Mouse (Mus musculus) intestine, embryonic 14.5 days (tissue): Measurements from ENCODE around the gene C1qtnf5. TPM values are rescaled to one million over a fixed set of nuclear protein-coding genes. Genes with fewer than 3 reads are reported as not detected.
A peak's percentile ranks its signal among the peaks of the same experiment; 100 is the strongest.

Source experiments
- ATAC-seq: fragments of 200-750 bp; cut with Nextera tagmentation; replicated peaks from 2 replicates; pipeline ENCODE4 v1.8.0; 2017; ENCODE audit warnings: low read depth, moderate number of reproducible peaks, moderate TSS enrichment, moderate library complexity; ENCODE audit not compliant: low FRiP score, low TSS enrichment
- DNase-seq: peaks from one replicate; pipeline ENCODE4 v3.0.0-alpha.2; 2018; ENCODE audit warnings: low spot score
- H3K27ac ChIP-seq: fragments of 300-500 bp; sonication (generic); 2 replicates; pipeline ENCODE4 v1.5.1; 2014; ENCODE audit warnings: low read depth, mild to moderate bottlenecking, control low read depth
- H3K27me3 ChIP-seq: fragments of 300-500 bp; sonication (generic); replicated peaks from 2 replicates; pipeline ENCODE4 v1.6.1; 2014; ENCODE audit warnings: low read length, control low read depth; ENCODE audit not compliant: control insufficient read depth, insufficient read depth
- H3K36me3 ChIP-seq: fragments of 300-500 bp; sonication (generic); 2 replicates; pipeline ENCODE4 v1.6.1; 2014; ENCODE audit warnings: low read length, control low read depth; ENCODE audit not compliant: control insufficient read depth, insufficient read depth
- H3K4me1 ChIP-seq: fragments of 300-500 bp; sonication (generic); replicated peaks from 2 replicates; pipeline ENCODE4 v1.6.1; 2014; ENCODE audit warnings: low read length, control low read depth, mixed read lengths; ENCODE audit not compliant: control insufficient read depth, insufficient read depth
- H3K4me2 ChIP-seq: fragments of 300-500 bp; sonication (generic); 2 replicates; pipeline ENCODE4 v1.6.1; 2014; ENCODE audit warnings: low read length
- H3K4me3 ChIP-seq: fragments of 300-500 bp; sonication (generic); 2 replicates; pipeline ENCODE4 v1.5.1; 2014; ENCODE audit warnings: low read depth, low read length, control low read depth, mixed read lengths
- H3K9ac ChIP-seq: fragments of 300-500 bp; sonication (generic); 2 replicates; pipeline ENCODE4 v1.6.1; 2014; ENCODE audit warnings: mild to moderate bottlenecking, low read length
- H3K9me3 ChIP-seq: fragments of 300-500 bp; sonication (generic); 2 replicates; pipeline ENCODE4 v1.6.1; 2016; ENCODE audit warnings: low read length, control low read depth; ENCODE audit not compliant: control insufficient read depth
- WGBS: fragments of 180-500 bp; shearing (Covaris S2); extraction: QIAGEN DNeasy Blood & Tissue Kit; methylation state at CpG from one replicate; pipeline ENCODE4 v1.1.7; 2014; 5-methylcytosine and 5-hydroxymethylcytosine counted together
- polyA plus RNA-seq: library from polyadenylated mRNA; unstranded; fragments of >200 nt; fragmentation: Nextera tagmentation; extraction: Ambion mirVana; gene quantifications from 2 replicates; pipeline ENCODE4 v1.2.1, GENCODE M21; 2014

C1qtnf5 gene
- polyA plus RNA-seq, 1 experiment from 2014 or later: 3.4 TPM

DNA sequence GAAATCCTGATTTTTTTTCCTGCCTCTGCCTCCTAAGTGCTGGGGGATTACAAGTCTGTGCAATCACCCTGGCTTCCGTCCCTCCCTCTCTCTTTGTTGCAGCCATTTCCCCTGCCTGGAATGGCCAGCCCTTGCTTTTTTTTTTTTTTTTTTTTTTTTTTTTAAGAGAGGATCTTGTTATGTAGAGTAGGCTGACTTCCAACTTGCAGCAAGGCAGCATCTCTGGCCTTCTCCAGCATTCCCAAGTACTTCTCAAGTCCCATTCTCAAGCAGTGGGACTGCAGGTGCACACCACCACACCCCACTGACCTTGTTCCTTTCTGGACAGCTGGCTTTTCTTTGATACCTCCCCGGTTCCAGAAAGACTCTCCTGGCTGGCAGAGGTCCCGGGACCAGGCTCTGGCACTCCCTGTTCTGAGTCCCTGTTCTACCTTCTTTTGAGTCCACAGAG, 20.3 kb downstream of the C1qtnf5 start:
- Histone ChIP-seq H3K27ac (no peak overlapping the region), H3K4me1 (peaks cover 32% of the 10 kb centered on the region), H3K4me2 (no peak overlapping the region), H3K36me3 (no peaks in the 10 kb centered on the region), H3K9me3 (no peaks in the 10 kb centered on the region), H3K27me3 (0 out of 2 replicates have a peak, but pooled peaks cover 2% of the 10 kb centered on the region), H3K9ac (no peak overlapping the region), H3K4me3 (no peak overlapping the region)
- WGBS: 61% methylated on average over 3 of the region's 3 CpGs
- DNase-seq (no peak), ATAC-seq (no peak)

DNA sequence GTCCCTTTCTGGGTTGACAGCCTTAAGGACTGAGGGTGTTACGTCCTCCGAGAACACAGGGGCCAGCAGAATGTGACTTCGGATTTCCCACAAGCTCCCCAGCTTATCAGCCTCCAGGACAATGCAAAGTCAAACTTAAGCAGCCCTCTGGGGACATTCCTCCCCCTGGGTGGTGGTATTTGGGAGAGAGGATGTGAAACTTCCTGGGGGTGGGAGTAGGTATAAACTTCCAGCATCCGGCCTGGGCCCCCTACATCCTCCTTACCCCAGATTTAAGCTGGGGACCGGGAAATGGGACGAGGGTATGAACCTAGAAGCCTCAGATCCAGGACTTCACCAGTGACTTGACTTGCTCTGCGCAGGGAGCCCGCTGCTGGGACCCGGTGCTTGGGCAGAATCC, 22.6 kb downstream of the C1qtnf5 start:
- DNase-seq (no peak), ATAC-seq (no peak)
- WGBS: 5% methylated on average over 9 of the region's 9 CpGs
- peak overlapping the region; percentile 43 for H3K9ac ChIP-seq
- H3K9me3 ChIP-seq: no peaks in the 10 kb centered on the region
- peak overlapping the region; percentile 89 for H3K27ac ChIP-seq
- H3K4me1 ChIP-seq: peaks cover 44% of the 10 kb centered on the region
- H3K4me2 ChIP-seq: peak overlapping the region; percentile 81
- H3K4me3 ChIP-seq: peak overlapping the region; percentile 33
- peaks cover 15% of the 10 kb centered on the region; the same call in 1 of the 2 replicates for H3K27me3 ChIP-seq
- no peaks in the 10 kb centered on the region for H3K36me3 ChIP-seq

DNA sequence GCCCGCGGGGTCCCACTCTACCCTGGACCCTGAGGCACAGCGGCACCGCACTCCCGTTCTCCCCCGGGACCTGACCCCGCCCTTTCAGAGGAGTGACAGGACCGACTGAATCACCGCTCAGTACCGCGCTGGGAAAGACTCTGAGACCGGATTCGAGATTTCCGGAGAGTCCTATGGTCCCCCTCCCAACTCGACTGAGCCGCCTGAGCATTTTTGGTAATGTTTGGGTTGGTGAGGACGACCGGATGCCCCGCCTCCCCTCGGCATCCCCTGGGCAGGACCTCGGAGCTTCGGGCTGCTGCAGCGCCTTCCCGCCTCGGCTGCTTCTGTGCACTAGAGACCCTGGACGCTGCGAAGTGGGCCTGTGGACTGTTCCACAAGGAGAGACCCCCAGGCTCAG, 23.0 kb downstream of the C1qtnf5 start:
- Histone ChIP-seq H3K4me3 (peak overlapping the region; percentile 33), H3K27ac (peak overlapping the region; percentile 89), H3K4me1 (peaks cover 46% of the 10 kb centered on the region), H3K27me3 (peaks cover 15% of the 10 kb centered on the region; the same call in 1 of the 2 replicates), H3K4me2 (peak overlapping the region; percentile 81), H3K9ac (peak overlapping the region; percentile 43), H3K36me3 (no peaks in the 10 kb centered on the region), H3K9me3 (no peaks in the 10 kb centered on the region)
- WGBS: under 1% methylated on average over 27 of the region's 27 CpGs
- ATAC-seq (peak; percentile 59), DNase-seq (peak; percentile 85)

DNA sequence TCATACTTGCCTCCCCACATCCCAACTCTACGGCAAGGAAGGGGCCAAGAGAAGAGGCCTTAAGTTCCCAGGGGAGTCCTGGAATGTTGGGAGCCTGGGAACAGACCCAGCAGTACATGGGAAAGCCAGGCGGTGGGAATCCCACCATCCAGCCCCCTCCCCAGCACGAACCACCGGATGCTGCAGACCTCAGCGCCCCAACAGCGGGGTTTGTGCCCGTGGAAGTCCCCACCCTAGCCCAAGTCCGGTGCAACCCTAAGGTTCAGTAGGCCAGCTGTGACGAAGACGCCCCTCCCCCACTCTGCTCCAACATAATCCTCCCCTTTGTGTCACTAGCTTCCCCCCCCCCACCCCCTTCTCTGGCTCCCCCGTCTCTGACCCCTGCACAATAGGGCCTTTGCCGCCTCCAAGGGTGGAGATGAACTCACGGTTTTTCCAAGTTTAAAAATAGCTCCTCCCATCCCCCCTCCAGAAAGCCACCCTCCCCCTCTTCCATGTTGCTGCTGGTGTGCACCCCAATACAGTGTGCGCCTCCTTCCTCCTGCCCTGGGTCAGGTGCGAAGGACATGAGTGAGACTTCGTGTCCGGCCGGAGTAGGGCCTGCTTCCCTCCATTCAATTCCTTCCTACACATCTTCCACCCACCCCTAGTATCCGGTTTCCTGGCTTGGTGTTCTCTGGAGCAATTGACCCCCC, 23.7 kb downstream of the C1qtnf5 start:
- Histone ChIP-seq H3K4me3 (no peak overlapping the region), H3K27ac (peak overlapping the region; percentile 89), H3K4me2 (peak overlapping the region; percentile 81), H3K4me1 (peaks cover 51% of the 10 kb centered on the region), H3K27me3 (peaks cover 15% of the 10 kb centered on the region; the same call in 1 of the 2 replicates), H3K36me3 (no peaks in the 10 kb centered on the region), H3K9me3 (no peaks in the 10 kb centered on the region), H3K9ac (peak overlapping the region; percentile 43; the same call in 1 of the 2 replicates)
- ATAC-seq (peak; percentile 20), DNase-seq (no peak)
- 25% methylated on average over 19 of the region's 19 CpGs for WGBS

DNA sequence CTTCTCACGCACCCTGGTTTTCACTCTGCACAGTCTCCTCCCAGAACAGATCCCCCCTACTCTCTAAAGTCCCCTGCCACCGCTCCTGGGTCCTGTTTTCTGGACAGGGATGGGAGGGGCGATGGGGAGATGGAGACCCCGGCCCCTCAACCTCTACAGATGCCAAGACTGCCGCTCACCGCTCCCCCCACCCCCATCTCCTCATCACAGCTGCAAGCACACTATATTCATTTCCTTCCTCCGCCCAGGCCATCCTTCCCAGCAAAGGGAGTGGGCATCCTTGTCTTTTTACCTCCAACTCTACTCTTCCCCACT, 24.2 kb downstream of the C1qtnf5 start:
- H3K9me3 ChIP-seq: no peaks in the 10 kb centered on the region
- peaks cover 19% of the 10 kb centered on the region; the same call in 1 of the 2 replicates for H3K27me3 ChIP-seq
- H3K9ac ChIP-seq: no peak overlapping the region
- ATAC-seq (no peak), DNase-seq (no peak)
- peaks cover 55% of the 10 kb centered on the region for H3K4me1 ChIP-seq
- H3K27ac ChIP-seq: peak overlapping the region; percentile 89; the same call in 1 of the 2 replicates
- no peaks in the 10 kb centered on the region for H3K36me3 ChIP-seq
- 43% methylated on average over 7 of the region's 7 CpGs for WGBS
- H3K4me3 ChIP-seq: no peak overlapping the region
- peak overlapping the region; percentile 81; the same call in 1 of the 2 replicates for H3K4me2 ChIP-seq

DNA sequence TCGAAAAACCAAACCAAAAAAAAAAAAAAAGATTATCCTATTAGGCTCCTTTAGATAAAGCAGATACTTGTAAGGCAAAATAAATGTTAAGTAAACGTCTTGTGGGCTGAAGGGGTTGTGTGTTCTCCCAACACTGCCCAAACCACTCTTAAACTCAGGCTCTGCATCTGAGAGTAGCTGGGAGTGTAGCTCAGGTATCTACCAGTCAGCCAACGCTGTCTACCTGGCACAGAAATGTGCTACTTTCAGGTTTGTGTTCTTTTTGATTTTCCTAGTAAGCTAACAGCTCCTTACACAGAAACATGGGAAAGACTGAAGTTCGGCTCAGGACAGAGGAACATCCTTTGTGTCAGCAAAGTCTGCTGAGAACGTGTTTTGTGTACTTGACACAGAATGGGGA, 25.2 kb downstream of the C1qtnf5 start:
- peaks cover 2% of the 10 kb centered on the region; the same call in 1 of the 2 replicates for H3K36me3 ChIP-seq
- no peaks in the 10 kb centered on the region for H3K9me3 ChIP-seq
- H3K4me3 ChIP-seq: no peak overlapping the region
- ATAC-seq (no peak), DNase-seq (no peak)
- H3K27me3 ChIP-seq: peaks cover 19% of the 10 kb centered on the region; the same call in 1 of the 2 replicates
- no peak overlapping the region for H3K27ac ChIP-seq
- H3K9ac ChIP-seq: no peak overlapping the region
- no peak overlapping the region for H3K4me2 ChIP-seq
- 56% methylated on average over 5 of the region's 5 CpGs for WGBS
- peaks cover 54% of the 10 kb centered on the region for H3K4me1 ChIP-seq

DNA sequence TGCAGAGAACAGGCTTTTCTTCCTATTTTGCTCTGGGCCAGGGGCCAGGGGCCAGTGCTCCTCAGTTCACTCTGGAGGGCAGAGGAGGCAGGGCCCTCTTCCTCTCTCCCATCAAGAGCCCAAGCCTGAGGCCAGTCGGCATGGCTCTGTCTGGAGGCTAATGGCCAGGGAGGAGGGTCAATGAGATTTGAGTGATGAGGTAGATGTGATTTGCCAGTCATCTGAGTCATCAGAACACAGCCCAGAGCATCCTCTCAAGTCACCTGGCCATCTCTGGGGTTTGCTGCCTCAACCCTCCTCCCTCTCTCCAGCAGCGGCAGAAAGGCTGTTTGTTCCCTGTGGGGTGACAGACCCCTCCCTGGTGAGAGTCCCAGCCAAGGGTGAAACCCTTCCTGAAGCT, 26.2 kb downstream of the C1qtnf5 start:
- DNase-seq (no peak), ATAC-seq (no peak)
- no peaks in the 10 kb centered on the region for H3K9me3 ChIP-seq
- 0 out of 2 replicates have a peak overlapping the region, but pooled peaks have one; percentile 3 for H3K9ac ChIP-seq
- H3K27me3 ChIP-seq: peaks cover 19% of the 10 kb centered on the region; the same call in 1 of the 2 replicates
- peaks cover 4% of the 10 kb centered on the region; the same call in 1 of the 2 replicates for H3K36me3 ChIP-seq
- WGBS: 17% methylated on average over 2 of the region's 2 CpGs
- H3K4me2 ChIP-seq: peak overlapping the region; percentile 56
- H3K27ac ChIP-seq: peak overlapping the region; percentile 75; the same call in 1 of the 2 replicates
- H3K4me1 ChIP-seq: peaks cover 54% of the 10 kb centered on the region
- H3K4me3 ChIP-seq: peak overlapping the region; percentile 60

DNA sequence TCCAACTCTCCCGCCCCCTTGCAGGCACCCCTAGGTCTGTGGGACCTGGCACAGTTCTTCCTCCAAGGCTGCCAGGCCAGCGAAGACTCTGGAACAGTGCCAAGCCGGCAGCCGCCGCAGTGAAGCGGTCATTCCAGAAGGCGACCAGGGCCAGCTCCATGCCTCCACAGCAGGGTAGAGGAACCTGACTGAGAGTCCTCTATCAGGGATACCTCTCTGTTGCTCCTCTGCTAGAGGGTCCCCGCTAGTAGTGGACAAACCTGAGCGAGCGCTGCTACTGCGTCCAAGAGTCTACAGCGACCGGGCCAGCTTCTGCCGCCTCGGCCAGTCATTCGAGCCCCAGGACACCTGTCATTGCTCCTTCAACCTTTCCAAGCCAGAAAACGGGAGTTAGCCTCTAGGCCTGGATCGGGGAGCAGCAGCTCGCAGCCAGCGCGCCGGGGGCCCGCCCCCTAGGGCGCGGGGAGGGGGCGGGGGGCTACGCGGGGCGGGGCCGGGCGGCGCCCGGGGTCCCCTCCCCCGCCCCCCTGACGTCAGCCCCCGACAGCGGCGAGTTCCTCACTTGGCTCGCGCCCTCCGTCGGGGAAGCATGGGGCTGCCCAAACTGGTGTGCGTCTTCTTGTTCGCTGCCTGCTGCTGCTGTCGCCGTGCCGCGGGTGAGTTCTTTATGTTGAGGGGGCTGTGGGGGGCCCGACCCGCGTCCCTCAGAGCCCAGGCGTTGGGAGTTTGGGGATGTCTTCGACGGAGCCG, 27.2 kb downstream of the C1qtnf5 start, which contains the start of gene Mcam:
Gene Mcam (plus strand): TSS at position 369 of the 750 bp plus-strand sequence.
- ATAC-seq (peak; percentile 64), DNase-seq (peak; percentile 81)
- Histone ChIP-seq H3K9me3 (no peaks in the 10 kb centered on the region), H3K27me3 (peaks cover 19% of the 10 kb centered on the region; the same call in 1 of the 2 replicates), H3K9ac (peak within 1 kb of the TSS; percentile 62), H3K4me1 (peaks cover 52% of the 10 kb centered on the region), H3K36me3 (peaks cover 12% of the 10 kb centered on the region), H3K27ac (peak within 1 kb of the TSS; percentile 75), H3K4me2 (peak within 1 kb of the TSS; percentile 56), H3K4me3 (peak within 1 kb of the TSS; percentile 60)
- 2% methylated on average over 34 of the region's 55 CpGs for WGBS
